Mouse (Mus musculus) liver, embryonic 13.5 days (tissue): ENCODE measurements at regions not wholly inside any gene's neighbourhood (a gene's known extent, or its start where the extent isn't known, plus 50 kb on each side); places are given as distances from the start of the nearest gene placed in this dataset.

Experiments used
- ATAC-seq: fragments of 200-750 bp; cut with Nextera tagmentation; 2 replicates; pipeline ENCODE4 v1.8.0; 2017; ENCODE audit warnings: low read depth, mild to moderate bottlenecking, moderate number of reproducible peaks, moderate library complexity
- DNase-seq: peaks from one replicate; pipeline ENCODE4 v3.0.0; 2022
- H3K27ac ChIP-seq: fragments of 300-500 bp; sonication (generic); 2 replicates; pipeline ENCODE4 v1.5.1; 2015; ENCODE audit warnings: moderate library complexity, mild to moderate bottlenecking, inconsistent platforms
- H3K27me3 ChIP-seq: fragments of 300-500 bp; sonication (generic); 2 replicates; pipeline ENCODE4 v1.6.1; 2015; ENCODE audit warnings: mild to moderate bottlenecking, inconsistent platforms
- H3K36me3 ChIP-seq: fragments of 300-500 bp; sonication (generic); 2 replicates; pipeline ENCODE4 v1.6.1; 2015; ENCODE audit warnings: mild to moderate bottlenecking, inconsistent platforms
- H3K4me1 ChIP-seq: fragments of 300-500 bp; sonication (generic); replicated peaks from 2 replicates; pipeline ENCODE4 v1.6.1; 2015; ENCODE audit warnings: inconsistent platforms
- H3K4me2 ChIP-seq: fragments of 300-500 bp; sonication (generic); 2 replicates; pipeline ENCODE4 v1.6.1; 2015; ENCODE audit warnings: inconsistent platforms, mild to moderate bottlenecking, moderate library complexity
- H3K4me3 ChIP-seq: fragments of 300-500 bp; sonication (generic); replicated peaks from 2 replicates; pipeline ENCODE4 v1.5.1; 2015; ENCODE audit warnings: mild to moderate bottlenecking, inconsistent platforms
- H3K9ac ChIP-seq: fragments of 300-500 bp; sonication (generic); 2 replicates; pipeline ENCODE4 v1.6.1; 2015; ENCODE audit warnings: mild to moderate bottlenecking, inconsistent platforms
- H3K9me3 ChIP-seq: fragments of 300-500 bp; sonication (generic); replicated peaks from 2 replicates; pipeline ENCODE4 v1.6.1; 2016; ENCODE audit warnings: inconsistent platforms
- WGBS: fragments of 180-500 bp; shearing (Covaris S2); methylation state at CpG from one replicate; pipeline ENCODE4 v1.1.7; 2015; ENCODE audit not compliant: insufficient replicate concordance; 5-methylcytosine and 5-hydroxymethylcytosine counted together

DNA sequence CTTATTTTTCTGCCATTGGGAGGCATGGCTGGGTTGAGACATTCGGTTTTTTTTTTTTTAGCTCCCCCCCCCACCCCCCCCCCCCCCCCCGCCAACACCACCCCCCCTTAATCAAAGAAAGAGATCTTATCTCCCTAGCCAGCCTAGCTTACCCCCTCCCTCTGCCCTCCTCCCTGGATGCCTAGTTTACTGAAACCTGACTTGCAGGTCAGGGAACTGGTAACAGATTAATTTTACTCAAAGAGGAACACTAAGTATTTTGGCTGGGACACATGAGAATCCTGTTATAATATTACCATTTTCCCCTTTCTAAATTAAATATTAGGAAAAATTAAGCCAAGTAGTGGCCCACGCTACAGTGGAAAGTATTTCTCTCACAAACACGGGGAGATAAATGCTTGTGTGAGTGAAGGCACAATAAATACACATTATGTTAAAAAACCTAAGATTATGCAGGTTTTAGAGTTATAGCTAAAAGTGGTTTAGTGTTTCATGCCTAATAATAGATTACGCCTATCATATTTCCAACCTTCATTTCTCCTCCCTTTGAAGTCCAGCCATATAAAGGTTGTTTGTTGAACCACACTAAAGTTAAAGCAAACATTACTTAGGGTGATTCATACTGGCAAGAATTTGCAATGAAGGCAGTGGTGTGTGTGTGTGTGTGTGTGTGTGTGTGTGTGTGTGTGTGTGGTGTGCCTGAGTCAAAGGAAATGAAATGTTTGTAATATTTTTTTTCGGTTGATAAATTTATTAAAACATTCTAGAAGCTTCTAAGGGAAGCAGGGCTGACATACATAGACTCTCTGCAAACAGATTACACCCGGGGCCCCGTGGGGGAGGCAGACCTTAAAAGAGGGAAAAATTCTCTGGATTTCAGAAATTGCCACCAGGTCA, 76.0 kb upstream of the Arid5b start:
- H3K4me2 ChIP-seq: no peak overlapping the region
- ATAC-seq: no peak
- DNase-seq: no peak
- no peak overlapping the region for H3K27ac ChIP-seq
- no peaks in the 10 kb centered on the region for H3K9me3 ChIP-seq
- no peaks in the 10 kb centered on the region for H3K27me3 ChIP-seq
- H3K4me1 ChIP-seq: no peaks in the 10 kb centered on the region; the same call in 1 of the 2 replicates
- no peak overlapping the region for H3K4me3 ChIP-seq
- no peak overlapping the region for H3K9ac ChIP-seq
- 47% methylated on average over 7 of the region's 8 CpGs for WGBS
- no peaks in the 10 kb centered on the region for H3K36me3 ChIP-seq

DNA sequence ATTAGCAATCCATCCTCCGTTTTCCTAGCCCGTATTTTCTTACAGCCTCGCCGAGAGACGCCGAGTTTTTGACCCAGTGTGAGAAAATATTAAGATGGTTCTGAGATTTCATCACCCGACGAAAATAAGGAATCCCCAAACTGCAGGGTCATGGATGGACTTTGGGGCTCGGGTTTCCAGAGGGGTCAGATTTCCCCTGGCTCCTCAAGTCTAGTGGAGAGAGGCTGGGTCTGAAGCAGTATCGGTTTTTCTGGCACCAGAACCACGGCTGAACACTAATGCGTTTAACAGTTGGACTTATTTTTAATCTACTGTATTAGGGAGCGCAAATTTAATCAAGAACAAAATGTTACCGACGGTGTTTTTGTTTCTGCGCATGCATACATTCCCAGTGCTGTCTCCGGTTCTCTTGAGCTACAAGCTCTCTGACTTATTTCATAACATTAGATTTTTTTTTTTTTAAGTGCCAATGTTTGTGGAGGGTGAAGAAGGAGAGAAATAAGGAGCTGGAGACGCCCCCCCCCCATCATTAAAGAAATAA, 75.2 kb upstream of the Arid5b start:
- Histone ChIP-seq H3K36me3 (no peaks in the 10 kb centered on the region), H3K4me1 (no peaks in the 10 kb centered on the region; the same call in 1 of the 2 replicates), H3K9me3 (no peaks in the 10 kb centered on the region), H3K27ac (no peak overlapping the region), H3K4me2 (no peak overlapping the region), H3K9ac (no peak overlapping the region), H3K27me3 (no peaks in the 10 kb centered on the region), H3K4me3 (no peak overlapping the region)
- no peak for ATAC-seq
- no peak for DNase-seq
- WGBS: 71% methylated on average over 18 of the region's 18 CpGs

DNA sequence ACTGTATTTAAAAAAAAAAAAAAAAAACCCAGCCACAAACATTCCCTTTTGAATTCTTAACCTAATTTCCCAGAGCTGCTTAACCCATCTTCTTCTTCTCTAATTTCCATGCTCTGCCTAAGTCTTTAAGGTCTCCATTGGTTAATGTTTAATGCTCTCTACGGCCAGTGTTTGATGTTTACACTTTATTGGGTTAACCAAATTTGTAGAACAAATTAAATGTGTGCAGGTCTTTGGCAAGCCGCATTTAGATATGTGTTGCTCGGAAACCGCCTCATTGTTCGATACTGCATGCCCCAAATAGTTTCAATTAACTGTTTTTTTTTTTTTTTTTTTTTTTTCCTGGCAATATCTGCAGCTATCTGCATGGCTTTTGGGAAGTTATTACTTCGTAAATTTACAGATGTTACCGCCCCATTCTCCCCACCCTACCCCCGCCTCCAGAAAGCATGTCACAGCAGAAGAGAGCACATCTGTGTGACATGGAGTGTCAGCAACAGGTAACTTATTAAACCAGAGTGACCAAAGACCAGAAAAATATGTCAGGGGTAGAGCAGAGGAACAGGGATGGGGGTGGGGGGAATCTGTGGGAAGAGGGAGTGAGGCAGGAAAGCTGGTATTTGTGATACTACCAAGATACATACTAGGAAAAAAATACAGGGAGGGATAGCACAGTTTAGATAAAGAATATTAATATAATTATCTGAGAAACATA, 73.5 kb upstream of the Arid5b start:
- ATAC-seq (peak; percentile 57), DNase-seq (no peak)
- H3K4me2 ChIP-seq: no peak overlapping the region

DNA sequence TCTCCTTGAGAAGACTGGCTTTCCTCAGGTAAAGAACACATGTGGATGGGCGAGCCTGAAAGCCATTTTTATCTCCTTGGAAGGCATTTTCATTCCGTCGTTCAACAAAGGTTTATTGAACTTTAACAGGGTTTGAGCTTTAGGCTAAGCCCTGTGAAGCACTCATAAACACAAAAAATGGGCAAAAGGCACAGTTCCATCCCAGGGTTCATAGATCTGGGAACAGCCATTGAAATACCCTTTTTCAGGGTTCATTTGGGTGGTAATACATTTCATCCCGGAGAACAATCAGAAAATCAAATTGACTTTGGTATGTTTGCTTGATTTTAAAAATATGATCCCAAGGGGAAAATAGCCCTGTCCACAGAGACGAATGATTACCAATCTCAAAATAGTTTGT, 72.9 kb upstream of the Arid5b start:
- Histone ChIP-seq H3K4me1 (no peaks in the 10 kb centered on the region; the same call in 1 of the 2 replicates), H3K9ac (no peak overlapping the region), H3K27me3 (no peaks in the 10 kb centered on the region), H3K4me3 (no peak overlapping the region), H3K36me3 (no peaks in the 10 kb centered on the region), H3K27ac (no peak overlapping the region), H3K9me3 (no peaks in the 10 kb centered on the region), H3K4me2 (no peak overlapping the region)
- 69% methylated on average over 5 of the region's 5 CpGs for WGBS
- DNase-seq (no peak), ATAC-seq (no peak)

More for the DNA sequence above, 73.5 kb upstream of the Arid5b start:
- Histone ChIP-seq H3K9me3 (no peaks in the 10 kb centered on the region), H3K4me1 (no peaks in the 10 kb centered on the region; the same call in 1 of the 2 replicates), H3K27ac (no peak overlapping the region), H3K27me3 (no peaks in the 10 kb centered on the region), H3K9ac (no peak overlapping the region), H3K36me3 (no peaks in the 10 kb centered on the region), H3K4me3 (no peak overlapping the region)
- 68% methylated on average over 8 of the region's 8 CpGs for WGBS

DNA sequence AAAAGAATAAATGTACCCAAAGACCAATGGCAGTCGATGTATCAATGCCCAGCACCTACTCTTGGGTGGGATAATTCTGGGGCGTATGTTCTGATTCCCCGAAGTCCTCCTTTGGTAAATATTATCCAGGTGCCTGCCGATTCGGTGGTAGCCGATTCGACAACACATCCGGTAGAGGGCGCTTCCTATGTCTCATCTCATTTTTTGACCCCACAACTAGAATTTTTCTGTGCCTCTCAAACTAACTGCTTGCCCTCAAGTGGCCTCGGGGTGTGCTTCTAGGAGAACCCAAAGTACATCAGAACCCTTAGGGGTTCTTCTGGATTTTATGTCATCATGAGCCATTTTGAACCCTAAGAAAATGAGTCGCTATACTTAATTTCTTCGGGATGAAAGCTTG, 72.3 kb upstream of the Arid5b start:
- no peak overlapping the region for H3K4me3 ChIP-seq
- H3K27me3 ChIP-seq: no peaks in the 10 kb centered on the region
- DNase-seq (no peak), ATAC-seq (no peak)
- H3K36me3 ChIP-seq: no peaks in the 10 kb centered on the region
- H3K9ac ChIP-seq: no peak overlapping the region
- no peak overlapping the region for H3K4me2 ChIP-seq
- 73% methylated on average over 12 of the region's 12 CpGs for WGBS
- H3K4me1 ChIP-seq: no peaks in the 10 kb centered on the region
- H3K27ac ChIP-seq: no peak overlapping the region
- no peaks in the 10 kb centered on the region for H3K9me3 ChIP-seq

DNA sequence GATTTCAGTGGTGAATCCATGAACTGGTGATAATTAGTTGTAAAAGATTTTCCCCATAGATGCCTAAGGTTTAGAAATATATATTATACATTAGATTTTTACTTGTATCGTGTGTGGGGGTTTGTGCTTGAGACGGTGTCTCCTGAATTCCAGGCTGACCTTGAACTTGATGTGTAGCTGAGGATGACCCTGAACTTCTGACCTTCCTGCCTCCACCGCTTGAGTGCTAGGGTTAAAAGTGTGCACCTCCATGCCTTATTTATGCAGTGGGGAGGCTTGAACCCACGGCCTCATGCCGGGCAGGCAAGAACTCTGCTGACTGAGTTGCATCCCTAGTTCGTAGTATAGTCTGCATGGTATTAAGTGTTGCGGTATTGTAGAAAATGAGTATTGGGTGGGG, 69.3 kb upstream of the Arid5b start:
- H3K27me3 ChIP-seq: no peaks in the 10 kb centered on the region
- DNase-seq (no peak), ATAC-seq (no peak)
- no peak overlapping the region for H3K4me2 ChIP-seq
- H3K27ac ChIP-seq: no peak overlapping the region
- no peaks in the 10 kb centered on the region for H3K36me3 ChIP-seq
- H3K4me3 ChIP-seq: no peak overlapping the region
- H3K4me1 ChIP-seq: no peaks in the 10 kb centered on the region
- WGBS: 78% methylated on average over 7 of the region's 7 CpGs
- peaks cover under 1% of the 10 kb centered on the region; the same call in 1 of the 2 replicates for H3K9me3 ChIP-seq
- no peak overlapping the region for H3K9ac ChIP-seq

DNA sequence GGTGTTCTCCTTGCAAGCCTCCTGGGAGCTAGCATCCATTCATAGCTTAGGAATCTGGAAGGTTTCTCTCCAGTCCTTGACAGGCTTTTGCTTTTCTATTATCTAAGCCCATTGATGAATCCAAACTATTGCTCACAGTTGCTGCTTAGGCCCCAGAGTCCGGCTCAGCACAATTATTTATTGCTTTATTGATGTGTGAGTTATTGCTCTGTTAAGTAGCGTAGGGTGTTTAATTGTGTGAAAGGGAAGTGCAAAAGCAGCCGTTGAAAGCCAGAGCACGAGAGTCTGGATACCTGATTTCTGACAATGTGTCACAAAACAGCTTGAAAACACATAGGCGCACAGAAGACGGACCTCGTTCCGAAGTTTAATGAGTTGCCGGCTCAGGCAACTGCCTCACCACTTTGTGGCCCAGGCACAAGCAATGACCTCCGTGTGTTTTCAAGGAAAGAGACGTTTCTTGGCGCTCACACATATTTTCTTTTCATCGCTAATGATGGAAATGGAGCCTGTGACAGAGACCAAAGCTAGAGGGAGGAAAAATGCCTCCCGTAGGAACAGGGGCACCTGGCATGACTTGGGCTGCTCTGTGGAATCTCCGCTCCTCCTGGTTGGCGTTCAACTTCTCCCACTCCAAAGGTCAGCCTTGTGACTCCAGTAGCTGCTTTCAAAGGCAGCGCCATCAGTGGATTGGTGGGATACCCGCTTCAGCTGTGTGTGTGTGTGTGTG, 66.6 kb upstream of the Arid5b start:
- H3K4me2 ChIP-seq: no peak overlapping the region
- peaks cover 5% of the 10 kb centered on the region for H3K9me3 ChIP-seq
- ATAC-seq (no peak), DNase-seq (no peak)
- H3K27ac ChIP-seq: no peak overlapping the region
- no peaks in the 10 kb centered on the region for H3K4me1 ChIP-seq
- no peaks in the 10 kb centered on the region for H3K27me3 ChIP-seq
- H3K4me3 ChIP-seq: no peak overlapping the region
- no peak overlapping the region for H3K9ac ChIP-seq
- 78% methylated on average over 18 of the region's 18 CpGs for WGBS
- H3K36me3 ChIP-seq: no peaks in the 10 kb centered on the region

DNA sequence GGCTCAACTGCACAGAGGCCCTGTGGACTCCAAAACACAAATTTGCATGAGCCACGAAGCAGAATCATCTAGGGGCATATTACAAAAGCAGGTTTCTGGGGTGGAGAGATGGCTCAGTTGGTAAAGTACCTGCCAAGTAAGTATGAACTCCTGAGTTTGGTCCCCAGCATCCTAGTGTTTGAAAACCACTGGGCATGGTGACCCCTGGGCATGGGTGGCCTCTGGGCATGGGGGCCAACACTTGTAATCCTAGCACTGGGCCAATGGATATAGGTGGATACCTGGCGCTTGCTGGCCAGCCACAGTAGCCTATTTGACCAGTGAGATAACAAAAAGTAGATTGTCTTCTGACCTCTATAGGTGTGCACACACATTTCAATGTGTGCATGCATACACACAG, 65.7 kb upstream of the Arid5b start:
- H3K4me3 ChIP-seq: no peak overlapping the region
- no peaks in the 10 kb centered on the region for H3K27me3 ChIP-seq
- H3K9me3 ChIP-seq: peaks cover 5% of the 10 kb centered on the region
- H3K9ac ChIP-seq: no peak overlapping the region
- WGBS: 72% methylated on average over 2 of the region's 2 CpGs
- ATAC-seq (no peak), DNase-seq (no peak)
- no peaks in the 10 kb centered on the region for H3K4me1 ChIP-seq
- no peaks in the 10 kb centered on the region for H3K36me3 ChIP-seq
- H3K27ac ChIP-seq: no peak overlapping the region
- no peak overlapping the region for H3K4me2 ChIP-seq

DNA sequence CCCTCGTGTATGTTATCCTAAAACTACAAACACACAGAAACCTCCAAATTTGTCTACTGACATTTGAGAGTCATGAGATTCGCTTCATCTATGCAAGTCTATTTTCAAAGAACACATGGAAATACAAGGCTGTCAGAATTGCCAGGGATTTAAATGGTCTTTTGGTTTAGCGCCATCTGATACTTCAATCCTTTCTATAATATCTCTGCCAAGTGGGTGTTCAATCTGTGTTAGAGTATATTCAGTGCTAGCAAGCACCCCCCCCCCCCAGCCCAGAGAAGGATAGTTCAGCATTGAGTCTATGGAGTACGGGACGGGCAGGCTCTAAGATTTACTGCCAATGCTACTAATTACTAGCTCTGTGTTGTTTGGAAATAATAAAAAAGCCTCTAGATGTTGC, 55.5 kb upstream of the Arid5b start:
- Histone ChIP-seq H3K4me3 (no peak overlapping the region), H3K9me3 (no peaks in the 10 kb centered on the region), H3K4me2 (no peak overlapping the region), H3K4me1 (no peaks in the 10 kb centered on the region), H3K27ac (no peak overlapping the region), H3K9ac (no peak overlapping the region), H3K27me3 (no peaks in the 10 kb centered on the region), H3K36me3 (no peaks in the 10 kb centered on the region)
- ATAC-seq: no peak
- no peak for DNase-seq
- WGBS: 54% methylated on average over 5 of the region's 5 CpGs
